In genomic region chr10:94938320-94938719, GRCm38 (mm10) we compare ENCODE assay signal across 21 mouse cellular contexts.
"Had no signal": no experiment of that assay in that cellular context is flagged by ENCODE, and none has a peak within 500 bp of the region (broad histone marks: within the 10 kb centered on the region; RNA-seq: fewer than 3 reads in every experiment).

No protein-coding gene starts in this region.

- H3K4me3 ChIP-seq: layer of hippocampus, adult 2 months; limb, embryonic 13.5 days; neural tube, embryonic 12.5 days; neural tube, embryonic 15.5 days; stomach, embryonic 15.5 days had no signal

- H3K4me2 ChIP-seq: limb, embryonic 13.5 days; lung, embryonic 14.5 days; midbrain, embryonic 11.5 days; neural tube, embryonic 12.5 days; neural tube, embryonic 15.5 days; stomach, embryonic 15.5 days had no signal

- H3K27me3 ChIP-seq: neural tube, embryonic 15.5 days had no signal

- H3K9ac ChIP-seq: limb, embryonic 13.5 days; lung, embryonic 14.5 days; neural tube, embryonic 12.5 days; neural tube, embryonic 15.5 days; stomach, embryonic 15.5 days had no signal

- H3K27ac ChIP-seq: layer of hippocampus, adult 2 months; limb, embryonic 13.5 days; macrophage; neural tube, embryonic 12.5 days; neural tube, embryonic 15.5 days; stomach, embryonic 15.5 days had no signal

- DNase-seq: kidney, adult 18-20 months; kidney, adult 9 months; kidney, postnatal 14 days; layer of hippocampus, adult 9-11 months; left cerebral cortex, postnatal 4 days; lung, embryonic 14.5 days; midbrain, embryonic 14.5 days; retina, postnatal 1 day; right cerebral cortex, postnatal 25 days; spleen, adult 18-20 months; thymus, postnatal 36 days had no signal

- H3K9me3 ChIP-seq: limb, embryonic 13.5 days; neural tube, embryonic 12.5 days; neural tube, embryonic 15.5 days; stomach, embryonic 15.5 days had no signal

- H3K36me3 ChIP-seq: limb, embryonic 13.5 days; neural tube, embryonic 12.5 days; neural tube, embryonic 15.5 days; stomach, embryonic 15.5 days had no signal

- ATAC-seq: inflammation-experienced regulatory T-cells, adult 6 months; intestine, embryonic 16.5 days; lung, postnatal 0 days had no signal
